Mouse (Mus musculus) embryo, embryonic 10 days (tissue): Measurements from ENCODE around the gene Stpg2.
"Not testable (repeated sequence)": the region's sequence is repeated elsewhere in the genome, so short reads cannot be mapped to it uniquely, and the experiment has no call there.

Source experiments
- DNase-seq: peaks from one replicate; pipeline ENCODE4 v3.0.0-alpha.2; 2015; ENCODE audit warnings: low spot score

Gene Stpg2

DNA sequence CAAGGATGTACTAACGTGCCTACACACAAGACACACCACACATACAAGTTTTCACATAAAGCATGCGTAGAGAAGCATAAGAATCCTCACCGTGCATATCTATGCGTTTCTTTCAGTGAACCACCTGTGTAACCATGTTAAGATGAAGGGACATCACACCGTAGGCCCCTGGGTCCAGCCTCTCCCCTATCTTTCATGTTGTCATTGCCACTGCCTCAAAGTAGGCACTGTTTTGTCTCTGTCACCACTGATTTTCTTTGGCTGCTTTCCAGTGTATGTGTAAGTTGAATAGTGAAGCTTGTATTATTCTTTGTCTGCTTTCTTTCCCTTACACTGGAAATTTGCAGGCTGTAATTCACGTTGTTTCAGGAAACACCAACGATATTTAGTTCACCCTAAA, 236.7 kb downstream of the Stpg2 start:
- no peak for DNase-seq

DNA sequence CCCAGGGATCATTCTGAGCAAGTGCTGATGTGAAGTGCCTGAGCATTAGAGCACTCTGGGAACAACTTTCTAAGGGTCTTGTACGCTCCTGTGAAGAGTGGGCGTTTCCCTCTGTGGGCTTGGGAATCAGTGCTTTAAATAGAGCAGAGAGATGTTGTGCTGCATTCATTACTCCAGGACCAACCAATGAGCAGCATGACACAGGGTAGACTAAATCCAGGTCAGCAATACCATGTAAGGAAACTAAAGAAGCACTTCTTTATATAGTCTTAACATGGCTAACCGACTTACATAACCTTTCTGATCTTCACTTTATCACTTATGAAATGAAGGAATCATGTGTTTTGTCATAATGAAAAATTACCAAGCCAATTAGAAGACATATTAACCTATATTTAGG, 290.4 kb downstream of the Stpg2 start:
- no peak for DNase-seq

DNA sequence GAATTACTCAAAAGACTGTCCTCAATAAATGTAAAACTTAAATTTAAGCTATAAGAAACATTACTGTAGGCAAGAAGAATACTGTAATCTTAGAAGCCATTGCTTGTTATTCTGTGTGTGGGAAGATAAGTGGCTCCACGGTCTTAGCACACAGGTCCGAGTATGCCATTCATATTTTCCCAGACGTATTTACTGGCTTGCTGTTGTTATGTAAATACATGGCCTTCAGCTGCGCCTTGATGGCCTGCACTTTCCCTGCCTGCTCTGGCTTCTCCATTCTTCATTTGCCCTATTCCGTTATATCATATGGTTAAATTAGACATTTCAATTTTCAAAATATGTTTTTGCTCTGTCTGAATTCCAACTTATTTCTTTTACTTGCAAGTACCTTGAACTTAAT, 296.7 kb downstream of the Stpg2 start:
- DNase-seq: no peak

DNA sequence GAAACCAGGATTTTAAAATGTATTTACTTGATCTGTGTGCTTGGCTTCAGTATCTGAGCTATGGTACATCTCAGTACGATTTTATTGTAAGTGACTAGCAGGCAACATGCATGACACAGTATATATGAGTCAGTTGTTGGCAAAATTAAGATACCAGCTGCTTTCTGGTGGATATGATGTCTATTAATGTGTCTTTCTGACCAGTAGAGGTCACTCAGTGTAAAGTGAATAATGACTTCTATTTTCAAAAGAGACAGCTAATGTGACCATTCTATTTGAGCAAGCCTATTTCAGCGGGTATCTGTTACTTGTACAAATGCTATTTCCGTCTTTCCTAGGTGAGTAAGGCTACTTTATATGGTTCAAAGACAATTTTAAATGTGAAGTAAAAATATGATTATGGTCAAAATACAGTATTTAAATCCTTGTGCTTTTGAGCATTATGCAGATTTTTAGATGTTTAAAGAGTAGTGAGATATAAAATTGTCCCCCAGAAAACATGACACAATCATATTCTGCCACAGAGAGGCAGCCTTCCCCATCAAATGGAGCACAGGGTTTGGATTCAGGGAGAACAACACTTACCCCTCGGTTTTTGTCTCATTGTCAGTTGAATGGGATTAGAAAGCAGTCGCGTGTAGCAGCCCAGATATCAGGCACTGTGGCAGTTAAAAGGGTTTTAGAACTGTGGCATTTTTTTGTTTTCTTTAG, 303.9 kb downstream of the Stpg2 start:
- DNase-seq: peak; percentile 27

DNA sequence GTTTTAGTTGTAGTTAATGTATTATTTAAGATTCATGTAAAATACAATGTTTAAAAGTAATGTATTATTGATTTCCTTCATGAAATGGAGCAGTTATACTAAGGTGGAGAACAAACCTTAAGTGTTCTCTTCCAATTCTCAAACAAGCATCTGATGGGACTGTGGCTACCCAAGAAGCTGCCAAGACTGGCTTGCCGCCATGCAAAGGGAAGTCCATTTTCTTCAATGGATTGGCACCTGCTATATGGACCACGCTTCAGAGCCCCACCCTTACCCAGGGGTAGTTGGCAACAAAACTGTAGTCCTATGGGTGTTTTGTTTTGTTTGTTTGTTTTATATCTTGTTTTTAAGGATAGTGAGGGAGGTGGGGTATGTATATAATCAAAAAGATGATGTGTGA, 373.0 kb downstream of the Stpg2 start:
- DNase-seq: no peak

DNA sequence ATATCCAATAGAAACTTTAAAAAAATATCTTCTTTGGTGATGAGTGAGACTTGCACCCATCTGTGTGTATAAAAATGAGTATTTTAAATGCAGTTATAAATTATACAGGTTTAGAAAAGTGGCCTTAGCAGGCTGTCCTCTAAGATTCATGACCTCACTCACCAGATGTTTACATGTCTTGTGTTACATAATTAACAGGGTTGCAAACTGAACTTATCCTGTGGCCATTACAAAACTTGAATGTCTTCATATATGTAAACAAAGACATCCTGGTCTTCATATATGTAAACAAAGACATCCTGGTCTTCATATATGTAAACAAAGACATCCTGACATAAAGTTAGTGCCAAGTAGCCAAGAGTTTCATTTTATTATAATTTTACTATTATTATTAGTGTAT, 375.8 kb downstream of the Stpg2 start:
- no peak for DNase-seq

DNA sequence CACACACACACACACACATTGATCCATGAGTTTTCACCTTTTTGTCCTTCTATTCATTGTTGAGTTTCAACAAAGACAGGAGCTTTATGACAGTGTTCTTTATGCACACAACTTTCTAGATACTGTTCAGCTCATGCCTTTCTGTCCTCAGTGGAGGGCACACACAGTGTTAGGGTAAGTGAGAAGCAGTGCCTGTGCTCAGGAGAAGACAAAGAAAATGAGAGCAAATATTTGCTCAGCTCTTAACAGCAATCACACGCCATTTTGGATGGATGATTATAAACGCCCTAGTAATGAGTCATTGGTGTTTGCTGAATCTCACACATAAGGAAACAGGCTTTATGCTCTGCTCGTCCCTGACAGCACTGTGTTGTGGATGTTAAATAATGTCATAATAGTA, 394.0 kb downstream of the Stpg2 start:
- no peak for DNase-seq

DNA sequence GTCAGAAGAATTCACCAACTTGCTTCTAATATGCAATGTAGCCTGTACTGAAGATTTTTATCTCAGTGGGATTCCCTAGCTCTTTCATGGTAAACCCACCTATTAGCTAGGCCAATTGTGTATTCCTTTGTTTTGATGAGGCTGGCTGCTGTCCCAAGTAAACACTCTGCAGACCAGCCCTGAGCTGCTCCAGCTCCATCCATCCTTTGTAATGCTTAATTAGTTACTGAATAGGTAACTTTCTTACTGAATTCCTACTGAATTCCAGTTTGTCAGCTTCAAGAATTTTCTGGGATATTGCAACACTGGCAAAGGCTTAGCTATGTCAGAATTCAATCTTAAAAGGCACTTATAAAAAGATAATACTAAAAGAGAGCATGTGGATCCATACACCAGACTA, 402.8 kb downstream of the Stpg2 start:
- not testable (repeated sequence) for DNase-seq

DNA sequence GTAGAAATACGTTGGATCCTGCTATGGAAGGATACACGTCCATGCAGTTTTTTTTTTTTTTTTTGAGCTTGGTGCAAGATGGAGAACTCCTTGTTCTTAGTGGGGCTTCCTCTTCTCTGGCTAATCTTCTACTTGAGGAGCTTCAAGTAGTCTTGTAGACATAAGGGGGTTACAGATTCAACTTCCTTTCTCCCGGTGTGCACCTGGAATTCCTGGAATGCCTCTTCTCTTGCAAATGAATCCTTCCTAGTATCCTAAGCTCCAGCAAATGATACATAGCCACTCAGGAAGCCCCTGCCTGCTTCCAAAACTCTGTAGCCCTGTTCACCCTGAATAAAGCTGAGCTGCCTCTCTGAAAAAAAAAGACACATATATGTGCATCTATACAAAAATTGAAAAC, 409.1 kb downstream of the Stpg2 start:
- no peak for DNase-seq

DNA sequence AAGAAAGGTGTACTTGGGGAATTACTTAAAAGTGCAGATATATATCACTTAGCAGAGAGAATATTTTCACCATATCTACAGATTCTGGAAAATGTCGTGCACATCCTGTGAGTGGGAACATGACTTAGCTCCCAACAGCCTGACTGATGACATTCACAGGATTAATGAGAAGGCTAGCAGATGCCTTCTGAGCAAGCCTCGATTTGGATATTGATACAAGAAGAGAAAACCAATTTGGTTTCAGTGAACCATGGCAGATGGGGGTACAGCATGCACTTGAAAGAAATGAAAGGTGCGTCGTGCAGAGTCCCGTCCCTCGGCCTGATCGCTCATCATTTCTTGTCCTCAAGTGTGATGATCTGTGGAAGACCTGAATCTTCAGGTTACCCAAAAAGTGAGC, 410.3 kb downstream of the Stpg2 start:
- DNase-seq: no peak

DNA sequence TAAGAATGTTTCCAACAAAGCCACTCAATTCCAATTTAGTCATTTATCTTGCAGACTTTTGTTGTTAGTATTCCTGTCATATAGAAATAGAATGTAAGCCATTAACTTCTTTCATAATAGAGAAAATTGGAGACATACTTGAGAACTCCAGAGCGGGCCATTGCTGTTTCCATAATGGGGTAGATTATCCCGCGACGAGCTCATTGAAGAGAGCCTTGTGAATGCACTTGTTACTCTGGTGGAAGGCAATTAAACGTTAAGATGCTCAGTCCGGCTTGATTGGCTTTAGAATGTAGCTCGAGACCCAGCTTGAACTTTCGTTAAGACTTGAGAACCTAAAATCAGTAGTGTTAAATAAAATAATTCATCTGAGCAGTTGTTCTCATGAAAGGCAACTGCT, 432.4 kb downstream of the Stpg2 start:
- DNase-seq: no peak

DNA sequence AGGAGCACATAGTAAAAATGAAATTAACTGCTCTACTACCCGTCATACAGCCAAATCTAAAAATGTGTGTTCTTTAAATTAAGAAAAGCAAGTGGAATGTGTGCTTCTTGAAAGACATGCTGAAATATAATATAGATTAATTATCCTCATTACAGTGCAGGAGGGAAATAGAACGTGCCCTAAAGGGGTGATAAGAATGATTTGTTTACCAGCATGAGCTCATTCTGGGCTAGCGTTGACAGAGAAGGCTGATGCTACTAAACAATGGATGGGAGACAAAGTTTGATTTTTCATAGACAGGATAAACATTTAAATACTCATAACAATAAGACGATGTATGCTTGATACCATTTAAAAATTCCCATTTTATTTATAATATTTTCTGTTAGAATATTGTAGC, 446.0 kb downstream of the Stpg2 start:
- DNase-seq: no peak

DNA sequence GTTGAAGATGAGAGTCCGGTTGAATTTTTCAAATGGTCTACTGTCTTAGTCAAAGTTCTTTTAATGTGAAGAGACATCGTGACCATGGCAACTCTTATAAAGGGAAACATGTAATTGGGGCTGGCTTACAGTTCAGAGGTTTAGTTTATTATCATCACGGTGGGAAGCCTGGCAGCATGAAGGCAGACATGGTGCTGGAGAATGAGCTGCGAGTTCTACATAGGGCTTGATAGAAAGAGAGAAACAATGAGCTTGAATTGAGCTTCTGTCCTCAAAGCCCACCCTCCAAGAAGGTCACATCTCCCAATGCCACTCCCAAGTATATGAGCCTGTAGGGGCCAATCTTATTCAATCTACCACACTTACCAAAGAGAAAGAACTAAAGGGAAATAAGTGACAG, 453.9 kb downstream of the Stpg2 start:
- no peak for DNase-seq

DNA sequence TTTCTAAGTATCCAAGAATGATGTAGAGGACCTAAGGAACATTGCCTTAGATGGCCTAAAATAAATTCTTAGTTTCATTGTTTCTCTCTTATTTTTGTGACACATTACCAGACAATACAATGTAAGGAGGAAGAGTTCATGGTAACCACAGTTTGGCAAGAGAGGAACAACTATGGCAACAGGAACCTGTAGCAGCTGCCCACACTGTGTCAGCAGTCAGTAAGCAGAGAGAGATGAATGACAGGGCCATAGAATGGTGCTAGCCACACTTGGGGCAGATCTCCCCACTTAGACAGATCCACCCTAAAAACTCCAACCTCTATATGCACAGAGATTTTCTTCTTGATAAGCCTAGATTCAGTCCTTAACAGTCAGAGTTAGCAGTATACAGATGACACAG, 456.7 kb downstream of the Stpg2 start:
- no peak for DNase-seq

DNA sequence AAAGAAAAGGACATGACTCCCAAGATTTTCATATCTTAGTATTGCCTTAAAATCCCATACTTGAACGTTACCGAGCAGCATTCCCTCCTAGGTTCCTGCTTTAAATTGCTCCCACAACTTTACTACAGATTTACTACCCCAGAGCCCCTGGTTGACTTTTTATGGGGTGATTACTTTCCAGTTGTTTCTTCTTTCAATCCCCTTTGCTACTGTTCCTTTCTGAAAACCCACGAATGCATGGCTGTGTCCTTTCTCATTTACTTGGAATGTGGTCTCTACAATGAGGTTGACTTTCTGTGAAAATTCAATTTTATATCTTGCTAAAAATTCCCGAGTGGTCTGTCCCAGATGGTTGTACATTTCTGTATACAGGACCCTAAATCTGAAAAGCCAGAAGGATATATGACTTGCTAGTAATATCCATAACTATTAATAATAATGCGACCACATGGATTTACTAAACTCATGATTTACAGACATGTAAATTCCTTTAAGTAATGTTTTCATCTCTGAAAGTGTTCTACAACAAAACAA, 458.3 kb downstream of the Stpg2 start:
- no peak for DNase-seq

DNA sequence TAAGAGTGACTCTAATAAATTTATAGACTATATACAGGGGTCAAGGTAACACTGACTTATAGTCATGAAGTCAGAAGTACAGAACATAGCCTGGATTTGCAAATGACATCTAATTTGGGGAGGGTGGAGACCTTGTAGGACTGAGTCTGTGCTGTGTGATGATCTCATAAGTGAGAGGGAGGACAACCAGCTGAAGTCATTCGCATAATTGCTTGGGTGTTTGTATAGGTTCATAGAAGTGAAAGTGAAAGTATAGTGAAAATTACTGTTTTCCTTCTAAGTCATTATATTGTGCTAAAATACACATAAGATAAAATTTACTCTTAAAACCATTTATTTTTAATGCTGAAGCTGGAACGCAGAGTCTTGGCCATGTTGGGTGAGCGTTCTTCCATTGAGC, 459.6 kb downstream of the Stpg2 start:
- no peak for DNase-seq

DNA sequence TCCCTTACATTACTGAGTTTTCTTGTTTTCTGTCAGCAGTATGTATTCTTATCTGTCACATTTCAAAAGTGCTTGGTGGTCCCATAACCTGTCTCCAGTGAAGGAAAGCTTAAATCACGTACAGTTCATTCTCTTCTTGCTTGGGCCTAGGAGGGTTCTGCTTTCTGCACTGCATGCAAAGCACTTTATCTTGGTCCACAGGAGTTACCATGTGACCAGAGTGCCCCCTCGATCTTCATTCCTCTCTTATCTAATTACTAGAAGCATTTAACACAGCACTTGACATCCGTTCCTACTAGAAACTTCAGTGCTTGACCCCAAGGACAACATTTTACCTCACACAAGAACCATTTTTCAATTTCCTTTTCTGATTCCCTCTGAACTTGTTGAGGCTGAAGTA, 470.7 kb downstream of the Stpg2 start:
- no peak for DNase-seq

DNA sequence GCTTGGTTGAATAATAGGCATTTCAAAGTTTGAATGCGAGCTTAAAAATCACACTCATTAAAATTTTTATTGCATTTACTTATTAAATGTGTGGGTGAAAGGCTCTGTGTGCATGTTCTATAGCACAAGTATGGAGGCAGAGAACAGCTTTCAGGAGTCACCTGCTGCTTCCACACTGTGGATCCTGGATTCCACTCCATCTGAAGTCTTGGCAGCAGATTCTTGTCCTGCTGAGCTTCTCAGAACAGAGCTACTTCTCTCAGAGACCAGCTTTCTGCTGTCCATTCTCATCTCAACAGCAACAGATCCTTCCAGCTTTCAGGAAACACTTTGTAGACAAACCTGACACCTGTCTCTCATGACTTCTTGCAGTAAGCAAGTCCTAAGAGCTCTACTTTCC, 471.2 kb downstream of the Stpg2 start:
- DNase-seq: no peak

DNA sequence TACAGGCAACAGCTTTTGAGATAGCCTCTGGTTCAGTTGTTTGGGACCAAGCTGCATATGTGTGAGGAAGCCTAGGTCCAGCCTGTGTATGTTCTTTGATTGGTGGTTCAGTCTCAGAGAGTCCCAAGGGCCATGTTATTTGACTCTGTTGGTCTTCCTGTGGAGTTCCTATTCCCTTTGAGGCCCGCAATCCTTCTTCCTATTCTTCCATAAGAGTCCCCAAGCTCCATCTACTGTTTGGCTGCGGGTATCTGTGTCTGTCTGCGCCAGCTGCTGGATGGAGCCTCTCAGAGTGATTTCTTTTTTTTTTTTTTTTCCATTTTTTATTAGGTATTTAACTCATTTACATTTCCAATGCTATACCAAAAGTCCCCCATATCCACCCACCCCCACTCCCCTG, 498.7 kb downstream of the Stpg2 start:
- not testable (repeated sequence) for DNase-seq

DNA sequence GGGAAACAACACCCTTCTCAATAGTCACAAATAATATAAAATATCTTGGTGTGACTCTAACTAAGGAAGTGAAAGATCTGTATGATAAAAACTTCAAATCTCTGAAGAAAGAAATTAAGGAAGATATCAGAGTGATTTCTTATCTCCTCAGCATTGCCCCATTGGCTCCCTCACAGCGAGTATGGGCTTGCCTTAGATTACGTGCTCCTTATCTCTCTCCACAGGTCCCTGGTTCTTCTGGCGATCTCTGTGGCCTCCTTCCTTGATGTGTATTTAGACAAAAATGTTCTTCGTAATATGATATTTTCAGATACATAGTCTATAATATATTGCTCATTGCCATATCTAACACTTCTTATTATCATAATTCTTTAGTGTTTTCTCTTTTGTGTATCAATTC, 501.9 kb downstream of the Stpg2 start:
- not testable (repeated sequence) for DNase-seq

DNA sequence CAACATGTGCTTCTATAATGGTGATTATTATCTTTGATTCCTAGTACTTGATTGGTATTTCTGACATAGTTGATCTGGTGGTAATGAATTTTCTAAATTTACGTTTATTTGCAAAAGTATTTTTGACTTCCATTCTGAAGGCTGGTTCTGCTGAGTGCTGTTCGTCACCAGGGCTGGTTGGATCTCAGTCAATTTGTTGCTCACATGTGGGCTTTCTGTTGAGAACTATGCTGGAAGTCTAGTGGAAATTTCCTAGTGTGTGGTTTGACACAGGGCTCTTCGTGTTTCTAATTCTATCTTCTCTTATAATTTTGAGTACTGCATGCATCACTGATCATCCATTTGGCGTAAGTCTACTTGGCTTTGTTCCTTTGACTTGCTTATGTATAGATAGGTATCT, 504.3 kb downstream of the Stpg2 start:
- DNase-seq: no peak

DNA sequence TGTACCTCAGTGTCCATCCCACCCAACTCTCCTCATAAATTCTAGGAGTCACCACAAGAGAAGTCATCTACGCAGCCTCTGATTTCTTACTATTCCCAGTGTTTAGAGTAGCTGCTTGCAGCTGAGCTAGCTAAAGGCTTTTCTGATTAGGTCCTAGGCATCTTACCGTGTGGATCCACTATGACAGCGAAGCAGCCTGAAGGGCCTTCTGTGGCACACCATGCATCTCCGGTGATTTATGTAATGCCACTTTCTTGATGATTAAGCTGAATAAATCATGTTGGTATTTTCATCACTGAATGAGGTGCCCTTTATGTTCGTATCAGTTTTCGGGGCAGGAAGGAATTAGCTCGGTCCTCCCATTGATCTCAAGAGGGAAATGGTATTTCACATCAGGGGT, 523.3 kb downstream of the Stpg2 start:
- DNase-seq: peak; percentile 6

DNA sequence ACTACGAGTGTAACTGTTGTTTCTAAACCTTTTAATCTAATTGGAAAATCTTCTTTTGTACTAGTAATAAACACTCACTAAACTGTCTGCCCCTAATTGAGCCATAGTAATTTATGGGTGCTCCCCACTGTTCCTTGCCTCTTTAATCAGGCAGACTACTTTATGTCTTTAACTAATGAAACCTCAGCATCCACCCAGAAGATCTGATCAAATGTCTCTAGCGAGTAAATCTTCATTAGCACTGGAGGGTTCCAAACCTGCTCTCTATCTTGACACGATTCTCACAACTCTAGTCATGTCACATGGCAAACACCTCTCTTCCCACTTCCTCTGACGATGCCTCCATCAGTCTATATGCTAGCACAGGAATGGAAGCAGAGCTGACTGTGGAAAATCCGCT, 523.8 kb downstream of the Stpg2 start:
- no peak for DNase-seq

DNA sequence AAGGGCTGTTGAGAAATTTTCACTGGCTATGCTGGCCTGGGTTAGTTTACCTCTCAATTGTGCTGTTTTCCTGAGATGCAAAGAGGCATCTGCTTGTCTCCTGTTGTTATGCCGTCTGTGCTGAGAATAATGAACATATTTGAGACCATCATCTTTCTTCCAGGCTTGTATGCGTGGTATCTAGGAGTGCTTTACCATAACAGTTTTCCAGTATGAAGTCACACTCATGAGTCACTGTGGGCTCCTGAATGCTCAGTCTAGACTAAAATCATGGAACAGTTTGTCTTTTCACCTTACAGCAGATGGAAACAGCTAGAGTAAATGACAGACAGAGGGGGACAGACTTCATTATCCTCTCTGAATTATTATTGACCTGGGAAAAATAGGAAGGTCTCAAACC, 527.7 kb downstream of the Stpg2 start:
- DNase-seq: no peak
